Mouse (Mus musculus): Measurements from ENCODE around the gene Creb1. TPM values are rescaled to one million over a fixed set of nuclear protein-coding genes. Genes with fewer than 3 reads are reported as not detected.

The Creb1 gene
- total and polyA plus RNA-seq, 3 experiments, result 19.0 to 179 (median 81.0) TPM

DNA sequence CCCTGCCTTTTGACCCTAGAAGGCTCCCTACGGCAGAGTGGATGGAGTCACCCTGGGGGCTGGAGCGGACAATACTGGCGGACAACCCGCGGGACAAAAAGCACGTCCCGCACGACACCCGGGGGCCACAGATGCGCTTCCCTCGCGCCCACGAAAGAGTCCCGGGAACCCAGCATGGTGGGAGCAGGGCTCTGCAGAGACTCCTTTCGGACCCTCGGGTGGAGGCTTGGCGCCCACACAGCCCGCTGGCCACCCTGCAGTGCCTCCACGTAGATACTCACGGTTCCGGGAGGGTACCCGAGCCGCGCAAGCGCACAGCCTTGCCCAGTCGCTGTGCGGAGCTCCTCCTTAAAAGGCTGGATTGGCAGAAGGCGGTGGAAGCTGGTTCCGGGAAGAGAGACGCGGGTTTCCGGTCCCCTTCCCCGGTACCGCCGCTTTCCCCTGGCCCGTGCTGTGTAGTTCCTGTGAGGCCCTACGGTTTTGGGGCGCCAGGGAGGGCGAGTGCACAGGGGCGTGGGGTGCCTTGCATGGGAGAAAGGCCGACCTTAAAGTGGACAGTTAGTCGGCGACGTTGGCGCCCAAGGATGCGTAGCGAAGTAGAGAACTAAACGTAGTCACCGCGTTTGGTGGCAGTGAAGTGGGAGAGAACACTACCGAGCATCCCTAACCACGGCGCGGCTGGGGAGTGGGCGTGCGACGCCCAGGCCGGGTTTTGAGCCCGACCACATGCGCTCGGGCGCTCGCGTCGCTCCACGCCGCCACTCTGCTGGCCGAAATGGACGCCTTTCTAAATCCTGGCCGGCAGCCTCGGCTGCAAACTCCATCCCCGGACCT, 84.7 kb downstream of the Creb1 start, which contains the start of gene Mettl21a:
TSS of gene Mettl21a (minus strand) at position 362 of the 834 bp plus-strand sequence.
- ATAC-seq (ENCODE audit: extremely low read depth, insufficient number of reproducible peaks, low FRiP score, poor library complexity, severe bottlenecking), result peak; percentile 90

DNA sequence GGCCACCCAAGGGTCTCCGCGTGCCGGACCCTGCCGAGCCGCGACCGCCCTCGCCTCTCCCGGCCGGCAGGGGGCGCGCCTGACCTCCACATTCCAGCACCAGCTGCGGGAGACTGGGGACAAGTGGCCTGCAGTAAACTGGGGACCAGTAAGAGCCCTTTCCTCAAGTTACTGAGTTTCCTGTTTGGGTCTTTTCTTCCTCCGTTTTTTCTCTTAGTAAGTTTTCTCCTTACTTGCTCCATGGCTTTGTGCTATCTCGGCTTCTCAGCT, 85.2 kb downstream of the Creb1 start:
- H3K4me3 ChIP-seq (ENCODE audit: low read depth, low read length), result peak overlapping the region; percentile 81
- DNase-seq (ENCODE audit: low spot score) (peak; percentile 82), ATAC-seq (ENCODE audit: extremely low read depth, insufficient number of reproducible peaks, low FRiP score, poor library complexity, severe bottlenecking) (peak; percentile 16; the same call in 1 of the 2 replicates)
- no peaks in the 10 kb centered on the region for H3K27me3 ChIP-seq (ENCODE audit: insufficient read depth, low read length)
- peaks cover 60% of the 10 kb centered on the region for H3K36me3 ChIP-seq (replicated peaks)
- H3K9me3 ChIP-seq (replicated peaks), result no peaks in the 10 kb centered on the region
- H3K4me1 ChIP-seq (ENCODE audit: insufficient read depth, low read depth, low read length), result peaks cover 42% of the 10 kb centered on the region
- TF ChIP-seq GATA1 (IDR thresholded peaks at IDR 0.05; ENCODE audit: borderline replicate concordance, low read length) (no peak), TAL1 (conservative IDR thresholded peaks at IDR 0.05; ENCODE audit: low read depth, low read length) (no peak), POLR2AphosphoS5 (IDR thresholded peaks at IDR 0.05; ENCODE audit: insufficient replicate concordance, low read depth, low read length) (no peak), CTCF (IDR thresholded peaks at IDR 0.05; ENCODE audit: low read depth, low read length) (peak; percentile 85; the same call in 1 of the 2 replicates)

More for the DNA sequence above, 84.7 kb downstream of the Creb1 start, which contains the start of gene Mettl21a:
- Histone ChIP-seq H3K4me1 (ENCODE audit: insufficient read depth, low read depth, low read length) (peaks cover 45% of the 10 kb centered on the region), H3K9me3 (replicated peaks) (no peaks in the 10 kb centered on the region), H3K36me3 (replicated peaks) (peaks cover 66% of the 10 kb centered on the region), H3K4me3 (ENCODE audit: low read depth, low read length) (peak within 1 kb of the TSS; percentile 81), H3K27me3 (ENCODE audit: insufficient read depth, low read length) (no peaks in the 10 kb centered on the region)
- TF ChIP-seq CTCF (IDR thresholded peaks at IDR 0.05; ENCODE audit: low read depth, low read length) (no peak), TAL1 (conservative IDR thresholded peaks at IDR 0.05; ENCODE audit: low read depth, low read length) (no peak), POLR2AphosphoS5 (IDR thresholded peaks at IDR 0.05; ENCODE audit: insufficient replicate concordance, low read depth, low read length) (no peak; the same call in 1 of the 2 replicates), GATA2 (IDR thresholded peaks at IDR 0.05; ENCODE audit: borderline replicate concordance, low read depth, low read length) (no peak), GATA1 (IDR thresholded peaks at IDR 0.05; ENCODE audit: borderline replicate concordance, low read length) (no peak)
- peak; percentile 96 for DNase-seq (ENCODE audit: low spot score)

DNA sequence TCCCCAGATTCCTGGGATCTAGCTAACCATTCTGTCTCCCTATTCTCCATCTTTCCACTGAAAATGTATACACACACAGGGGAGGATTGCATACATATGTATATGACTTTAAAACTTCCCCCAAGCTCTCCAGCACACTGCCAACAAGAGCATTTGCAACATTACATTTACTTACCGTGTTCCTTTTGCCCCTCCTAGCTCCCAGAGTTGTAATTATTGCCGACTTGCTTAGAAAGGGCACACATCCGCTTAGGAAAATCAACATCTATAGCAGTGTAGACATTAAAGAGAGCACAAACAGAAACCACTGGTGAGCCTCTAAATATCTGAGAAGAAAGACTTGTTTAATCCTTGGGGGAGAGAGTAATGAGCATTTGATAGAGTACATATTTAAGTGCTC, 85.8 kb downstream of the Creb1 start:
- DNase-seq (ENCODE audit: low spot score) (no peak), ATAC-seq (ENCODE audit: extremely low read depth, insufficient number of reproducible peaks, low FRiP score, poor library complexity, severe bottlenecking) (no peak)
- H3K27me3 ChIP-seq (ENCODE audit: insufficient read depth, low read length), result no peaks in the 10 kb centered on the region
- peaks cover 42% of the 10 kb centered on the region for H3K4me1 ChIP-seq (ENCODE audit: insufficient read depth, low read depth, low read length)
- peak overlapping the region; percentile 81 for H3K4me3 ChIP-seq (ENCODE audit: low read depth, low read length)
- no peaks in the 10 kb centered on the region for H3K9me3 ChIP-seq (replicated peaks)
- peaks cover 56% of the 10 kb centered on the region for H3K36me3 ChIP-seq (replicated peaks)
- TF ChIP-seq GATA1 (IDR thresholded peaks at IDR 0.05; ENCODE audit: borderline replicate concordance, low read length) (no peak), GATA2 (IDR thresholded peaks at IDR 0.05; ENCODE audit: borderline replicate concordance, low read depth, low read length) (no peak), TAL1 (conservative IDR thresholded peaks at IDR 0.05; ENCODE audit: low read depth, low read length) (no peak)

DNA sequence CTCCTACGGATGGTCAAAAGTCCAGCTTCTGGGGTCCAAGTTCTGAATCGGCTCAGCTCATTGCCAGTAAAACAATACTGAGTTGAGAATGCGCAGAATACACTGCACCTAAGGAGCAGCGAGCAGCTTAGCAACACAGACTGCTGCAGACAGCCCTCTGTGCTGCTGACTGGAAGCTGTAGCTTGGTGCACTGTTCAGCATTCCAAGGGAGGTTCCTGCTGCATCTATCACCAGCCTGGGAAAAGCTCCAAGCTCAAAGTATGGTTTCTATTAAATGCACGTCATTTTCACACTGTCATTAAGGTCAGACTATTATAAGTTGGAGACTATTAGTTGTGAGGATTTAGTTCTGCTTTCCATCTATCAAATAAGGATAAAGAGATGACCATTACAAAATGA, 88.7 kb downstream of the Creb1 start:
- no peak overlapping the region for H3K4me3 ChIP-seq (ENCODE audit: low read depth, low read length)
- H3K9me3 ChIP-seq (replicated peaks), result no peaks in the 10 kb centered on the region
- H3K4me1 ChIP-seq (ENCODE audit: insufficient read depth, low read depth, low read length), result peaks cover 25% of the 10 kb centered on the region
- DNase-seq (ENCODE audit: low spot score), result no peak
- ATAC-seq (ENCODE audit: extremely low read depth, insufficient number of reproducible peaks, low FRiP score, poor library complexity, severe bottlenecking), result no peak
- H3K27me3 ChIP-seq (ENCODE audit: insufficient read depth, low read length), result no peaks in the 10 kb centered on the region
- H3K36me3 ChIP-seq (replicated peaks), result peaks cover 29% of the 10 kb centered on the region
- no peak for TF ChIP-seq CTCF (IDR thresholded peaks at IDR 0.05; ENCODE audit: low read depth, low read length)
- TF ChIP-seq TAL1 (conservative IDR thresholded peaks at IDR 0.05; ENCODE audit: low read depth, low read length), result no peak
- TF ChIP-seq GATA2 (IDR thresholded peaks at IDR 0.05; ENCODE audit: borderline replicate concordance, low read depth, low read length), result no peak
- TF ChIP-seq GATA1 (IDR thresholded peaks at IDR 0.05; ENCODE audit: borderline replicate concordance, low read length), result no peak
- TF ChIP-seq POLR2AphosphoS5 (IDR thresholded peaks at IDR 0.05; ENCODE audit: insufficient replicate concordance, low read depth, low read length), result no peak

DNA sequence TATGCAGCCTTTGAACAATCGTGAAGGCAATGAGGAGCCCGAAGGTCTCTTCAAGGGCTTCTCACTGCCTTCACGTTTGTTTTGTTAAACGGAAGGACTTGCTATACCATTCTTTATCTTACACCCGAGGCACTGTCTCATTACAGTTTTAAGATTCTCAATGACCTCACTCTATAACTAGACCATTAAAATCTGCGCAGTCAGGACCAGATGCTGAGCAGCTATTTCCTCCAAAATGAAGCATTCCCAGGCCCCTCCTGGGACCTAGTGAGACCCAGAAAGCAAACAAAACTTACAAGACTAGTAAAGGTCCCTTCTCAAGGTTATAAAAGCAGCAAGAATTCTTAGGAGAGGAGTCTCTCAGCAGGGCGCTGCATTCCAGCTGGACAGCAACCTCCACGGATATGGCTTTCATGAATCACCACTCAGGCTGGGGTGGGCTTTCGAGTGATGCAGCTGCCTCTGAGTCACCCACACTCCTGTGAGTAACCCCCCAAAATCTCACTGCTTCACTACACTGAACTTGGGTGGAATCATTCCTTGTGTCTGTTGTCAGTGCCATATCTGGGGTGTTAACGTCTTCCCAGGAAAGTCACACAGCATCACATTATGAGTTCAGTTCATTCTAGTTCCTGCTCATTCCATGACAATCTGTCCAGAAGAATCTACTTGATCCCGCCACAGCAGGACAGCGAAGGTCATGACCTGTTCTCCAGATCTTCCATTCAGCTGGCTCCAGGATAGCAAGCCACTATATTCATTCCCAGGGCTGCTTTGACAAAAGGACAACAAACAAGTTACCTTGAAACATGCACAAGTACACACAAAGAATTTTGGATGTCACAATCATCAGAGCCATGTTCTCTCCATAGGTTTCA, 91.4 kb downstream of the Creb1 start:
- TF ChIP-seq TAL1 (conservative IDR thresholded peaks at IDR 0.05; ENCODE audit: low read depth, low read length) (no peak), GATA2 (IDR thresholded peaks at IDR 0.05; ENCODE audit: borderline replicate concordance, low read depth, low read length) (no peak), GATA1 (IDR thresholded peaks at IDR 0.05; ENCODE audit: borderline replicate concordance, low read length) (no peak), POLR2AphosphoS5 (IDR thresholded peaks at IDR 0.05; ENCODE audit: insufficient replicate concordance, low read depth, low read length) (no peak), CTCF (IDR thresholded peaks at IDR 0.05; ENCODE audit: low read depth, low read length) (no peak)
- H3K4me1 ChIP-seq (ENCODE audit: insufficient read depth, low read depth, low read length), result peaks cover 14% of the 10 kb centered on the region
- no peak for ATAC-seq (ENCODE audit: extremely low read depth, insufficient number of reproducible peaks, low FRiP score, poor library complexity, severe bottlenecking)

DNA sequence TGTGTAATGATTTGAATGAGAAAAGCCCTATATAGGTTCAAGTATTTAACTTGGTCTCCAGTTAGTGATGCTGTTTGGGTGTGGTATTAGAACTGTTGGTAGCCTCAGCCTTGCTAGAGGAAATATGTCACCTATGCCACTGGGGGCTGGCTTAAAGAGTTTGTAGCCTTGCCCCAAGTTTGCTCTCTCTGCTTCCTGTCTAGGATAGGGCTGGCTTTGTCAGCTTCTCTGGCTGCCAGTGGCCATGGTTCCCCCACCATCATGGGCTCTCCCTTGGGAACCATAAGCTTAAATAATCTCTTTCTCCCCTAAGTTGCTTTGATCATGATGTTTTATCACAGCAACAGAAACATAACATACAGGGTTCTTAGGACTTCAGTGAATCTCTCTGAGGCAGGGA, 92.8 kb downstream of the Creb1 start:
- DNase-seq (ENCODE audit: low spot score), result no peak
- ATAC-seq (ENCODE audit: extremely low read depth, insufficient number of reproducible peaks, low FRiP score, poor library complexity, severe bottlenecking), result no peak
- Histone ChIP-seq H3K36me3 (replicated peaks) (peaks cover 13% of the 10 kb centered on the region), H3K27me3 (ENCODE audit: insufficient read depth, low read length) (peaks cover 4% of the 10 kb centered on the region; the same call in 1 of the 2 replicates), H3K9me3 (replicated peaks) (no peaks in the 10 kb centered on the region), H3K4me1 (ENCODE audit: insufficient read depth, low read depth, low read length) (peaks cover 7% of the 10 kb centered on the region; the same call in 1 of the 2 replicates), H3K4me3 (ENCODE audit: low read depth, low read length) (no peak overlapping the region)
- TF ChIP-seq TAL1 (conservative IDR thresholded peaks at IDR 0.05; ENCODE audit: low read depth, low read length) (no peak), POLR2AphosphoS5 (IDR thresholded peaks at IDR 0.05; ENCODE audit: insufficient replicate concordance, low read depth, low read length) (no peak), CTCF (IDR thresholded peaks at IDR 0.05; ENCODE audit: low read depth, low read length) (no peak), GATA1 (IDR thresholded peaks at IDR 0.05; ENCODE audit: borderline replicate concordance, low read length) (no peak), GATA2 (IDR thresholded peaks at IDR 0.05; ENCODE audit: borderline replicate concordance, low read depth, low read length) (no peak)

More for the DNA sequence above, 91.4 kb downstream of the Creb1 start:
- Histone ChIP-seq H3K9me3 (replicated peaks) (no peaks in the 10 kb centered on the region), H3K27me3 (ENCODE audit: insufficient read depth, low read length) (peaks cover 4% of the 10 kb centered on the region; the same call in 1 of the 2 replicates), H3K4me3 (ENCODE audit: low read depth, low read length) (no peak overlapping the region), H3K36me3 (replicated peaks) (peaks cover 26% of the 10 kb centered on the region)
- no peak for DNase-seq (ENCODE audit: low spot score)
